Mouse (Mus musculus) CD8-positive naive resting alpha-beta T cell, adult 57 days (primary cell): ENCODE results near the gene Nmbr. TPM values are rescaled to one million over a fixed set of nuclear protein-coding genes. Genes with fewer than 3 reads are reported as not detected.

ENCODE experiments used
- total RNA-seq: library from RNA; stranded (reverse); gene quantifications from one replicate; pipeline ENCODE4 v1.2.4, GENCODE M21; 2023

The Nmbr gene
- not detected for total RNA-seq

GRCm38 (mm10) chr10:14705072-14706066, at the start of gene Nmbr, which contains the start of gene Vta1:
Nmbr (plus strand) TSS chr10:14705591.
Vta1 (minus strand) TSS chr10:14705560.

GRCm38 (mm10) chr10:14718114-14718513, 12.7 kb downstream of the Nmbr start, which contains the start of gene Gje1:
Gje1 (minus strand) TSS chr10:14718214.

Other genes starting within 250 kb of the Nmbr start
- gene Adgrg6, start 159.9 kb upstream of the Nmbr start, total RNA-seq: not detected
- 59.5 TPM for gene Vta1, start within 50 bp of the Nmbr start, total RNA-seq
- not detected for gene Gje1, start 12.6 kb downstream of the Nmbr start, total RNA-seq